Mouse (Mus musculus) G1E (cell line): Measurements from ENCODE around the gene 9930022D16Rik. TPM values are rescaled to one million over a fixed set of nuclear protein-coding genes. Genes with fewer than 3 reads are reported as not detected.

Source experiments
- ATAC-seq: 2 replicates; pipeline ENCODE4 v1.8.0; 2016; ENCODE audit warnings: mild to moderate bottlenecking; ENCODE audit not compliant: insufficient number of reproducible peaks, poor library complexity, low FRiP score, severe bottlenecking; ENCODE audit errors: extremely low read depth
- DNase-seq: peaks from one replicate; pipeline ENCODE4 v3.0.0; 2012; ENCODE audit warnings: low spot score
- H3K27me3 ChIP-seq: 2 replicates; pipeline ENCODE4 v1.6.1; 2012; ENCODE audit warnings: mild to moderate bottlenecking, low read length, inconsistent platforms; ENCODE audit not compliant: insufficient read depth
- H3K36me3 ChIP-seq: replicated peaks from 2 replicates; pipeline ENCODE3; 2012; ENCODE audit warnings: mild to moderate bottlenecking, inconsistent platforms
- H3K4me1 ChIP-seq: 2 replicates; pipeline ENCODE4 v1.6.1; 2012; ENCODE audit warnings: low read depth, low read length, inconsistent platforms, mixed read lengths; ENCODE audit not compliant: insufficient read depth
- H3K4me3 ChIP-seq: 2 replicates; pipeline ENCODE4 v1.5.1; 2012; ENCODE audit warnings: low read depth, mild to moderate bottlenecking, inconsistent platforms, low read length, moderate library complexity, mixed read lengths
- H3K9me3 ChIP-seq: replicated peaks from 2 replicates; pipeline ENCODE4 v1.6.1; 2012; ENCODE audit warnings: inconsistent platforms
- CTCF ChIP-seq: IDR thresholded peaks from 2 replicates; pipeline ENCODE4 v1.5.1; 2012; ENCODE audit warnings: low read depth, low read length, inconsistent platforms, mixed read lengths
- GATA1 ChIP-seq: IDR thresholded peaks from 2 replicates; pipeline ENCODE4 v1.6.1; 2012; ENCODE audit warnings: borderline replicate concordance, low read length, inconsistent platforms, mixed read lengths
- GATA2 ChIP-seq: IDR thresholded peaks from 2 replicates; pipeline ENCODE4 v1.6.1; 2012; ENCODE audit warnings: low read depth, low read length, inconsistent platforms, borderline replicate concordance
- POLR2AphosphoS5 ChIP-seq: IDR thresholded peaks from 2 replicates; pipeline ENCODE4 v1.6.1; 2012; ENCODE audit warnings: low read depth, low read length, inconsistent platforms; ENCODE audit not compliant: insufficient replicate concordance
- TAL1 ChIP-seq: conservative IDR thresholded peaks from 2 replicates; pipeline ENCODE4 v1.6.1; 2012; ENCODE audit warnings: low read depth, low read length, inconsistent platforms, mixed read lengths
- polyA plus RNA-seq: library from polyadenylated mRNA; stranded (reverse); fragments of >175 nt; gene quantifications from 2 replicates; pipeline ENCODE4 v1.2.3, GENCODE M21; 2012
- total RNA-seq, 2 experiments: library from RNA; stranded (forward) in 1 of 2; stranded (reverse) in 1 of 2; fragments of 200-1000 nt in 1 of 2; fragments of >200 nt in 1 of 2; fragmentation: Nextera tagmentation in 1 of 2; gene quantifications; 2 replicates each; pipeline ENCODE4 v1.2.3; 2014 to 2017

The 9930022D16Rik gene
- total and polyA plus RNA-seq, 3 experiments: 0.44 TPM; not detected in 2

DNA sequence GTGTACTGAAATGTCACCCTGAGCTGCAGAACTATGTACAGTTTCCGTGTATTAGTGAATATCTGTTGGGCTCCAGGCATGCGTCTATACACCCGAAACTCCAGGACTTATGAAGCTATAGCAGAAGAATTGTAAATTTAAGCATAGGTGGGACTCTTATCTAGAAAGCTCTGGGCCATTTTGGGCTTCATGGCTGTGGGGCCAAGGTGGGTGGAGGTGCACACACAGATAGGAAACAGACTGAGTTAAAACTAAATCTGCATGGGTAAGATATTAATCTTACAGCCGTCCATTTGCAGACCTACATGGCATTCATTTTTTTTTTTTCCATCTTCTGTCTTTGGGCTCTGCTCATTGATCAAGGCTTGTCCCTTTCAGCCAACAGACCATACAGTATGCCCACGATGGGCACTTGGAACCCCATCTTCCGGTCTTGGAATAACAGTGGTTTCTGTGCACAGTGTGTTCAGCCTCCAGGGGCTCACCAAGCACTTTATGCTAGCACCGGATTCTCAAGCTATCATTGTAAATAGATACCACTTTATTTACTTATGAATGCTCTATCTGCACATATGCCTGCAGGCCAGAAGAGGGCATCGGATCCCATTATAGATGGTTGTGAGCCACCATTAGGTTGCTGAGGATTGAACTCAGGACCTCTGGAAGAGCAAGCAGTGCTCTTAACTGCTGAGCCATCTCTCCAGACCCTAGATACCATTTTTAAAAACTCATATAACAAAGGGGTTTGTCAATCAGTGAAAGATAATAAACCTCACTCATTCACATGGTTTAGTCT is 29.9 kb downstream of the 9930022D16Rik start:
- Histone ChIP-seq H3K4me3 (no peak overlapping the region; the same call in 1 of the 2 replicates), H3K36me3 (peaks cover 26% of the 10 kb centered on the region), H3K27me3 (no peaks in the 10 kb centered on the region), H3K9me3 (no peaks in the 10 kb centered on the region), H3K4me1 (peaks cover 78% of the 10 kb centered on the region)
- TF ChIP-seq GATA1: no peak
- TF ChIP-seq CTCF: no peak
- TF ChIP-seq POLR2AphosphoS5: no peak
- TF ChIP-seq TAL1: peak; percentile 73
- no peak for TF ChIP-seq GATA2
- ATAC-seq: peak; percentile 11; the same call in 1 of the 2 replicates
- DNase-seq: no peak

- H3K4me1 ChIP-seq: peaks cover 72% of the 10 kb centered on the region
Measured at GRCm38 (mm10) chr11:109444600-109444999, 30.9 kb downstream of the 9930022D16Rik start.

DNA sequence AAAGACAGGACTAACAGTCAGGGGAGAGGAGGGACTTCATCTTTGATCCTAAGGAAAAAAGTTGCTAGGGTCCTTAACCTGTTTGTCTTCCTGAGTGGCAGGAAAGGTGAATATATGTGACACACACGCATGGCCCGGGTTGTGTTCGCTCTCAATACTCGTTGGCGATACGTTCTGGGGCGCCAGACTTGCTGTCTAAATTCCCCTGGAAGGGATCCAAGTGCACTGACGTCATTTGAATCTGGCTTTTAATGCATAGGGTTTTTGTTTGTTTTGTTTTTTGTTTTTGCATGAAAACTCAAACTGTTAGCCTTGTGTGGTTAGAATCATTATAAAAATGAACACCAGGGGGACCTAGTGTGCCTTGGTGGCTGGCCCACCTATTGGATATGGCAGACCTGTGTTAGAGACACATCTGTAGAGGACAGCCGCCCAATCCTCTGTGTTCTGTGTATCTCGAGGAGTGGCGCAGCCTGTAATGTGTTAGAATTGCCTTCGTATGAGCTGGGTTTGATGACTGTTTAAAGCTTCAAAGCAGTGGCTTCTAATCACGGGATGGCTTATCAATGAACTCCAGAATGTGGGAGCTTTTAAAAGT is 31.8 kb downstream of the 9930022D16Rik start:
- ATAC-seq (peak; percentile 70), DNase-seq (peak; percentile 60)
- peaks cover 64% of the 10 kb centered on the region for H3K4me1 ChIP-seq
- TF ChIP-seq CTCF (peak; percentile 10; the same call in 1 of the 2 replicates), GATA1 (no peak), POLR2AphosphoS5 (no peak), GATA2 (no peak), TAL1 (no peak)
- no peak overlapping the region for H3K4me3 ChIP-seq
- no peaks in the 10 kb centered on the region for H3K9me3 ChIP-seq
- H3K36me3 ChIP-seq: peaks cover 43% of the 10 kb centered on the region
- H3K27me3 ChIP-seq: no peaks in the 10 kb centered on the region

More at GRCm38 (mm10) chr11:109444600-109444999, 30.9 kb downstream of the 9930022D16Rik start:
- no peaks in the 10 kb centered on the region for H3K27me3 ChIP-seq
- ATAC-seq: no peak
- DNase-seq: peak; percentile 31
- TF ChIP-seq CTCF (0 out of 2 replicates have a peak, but pooled peaks have one; percentile 23), GATA1 (no peak)
- no peaks in the 10 kb centered on the region for H3K9me3 ChIP-seq
- H3K36me3 ChIP-seq: peaks cover 35% of the 10 kb centered on the region
- H3K4me3 ChIP-seq: no peak overlapping the region

DNA sequence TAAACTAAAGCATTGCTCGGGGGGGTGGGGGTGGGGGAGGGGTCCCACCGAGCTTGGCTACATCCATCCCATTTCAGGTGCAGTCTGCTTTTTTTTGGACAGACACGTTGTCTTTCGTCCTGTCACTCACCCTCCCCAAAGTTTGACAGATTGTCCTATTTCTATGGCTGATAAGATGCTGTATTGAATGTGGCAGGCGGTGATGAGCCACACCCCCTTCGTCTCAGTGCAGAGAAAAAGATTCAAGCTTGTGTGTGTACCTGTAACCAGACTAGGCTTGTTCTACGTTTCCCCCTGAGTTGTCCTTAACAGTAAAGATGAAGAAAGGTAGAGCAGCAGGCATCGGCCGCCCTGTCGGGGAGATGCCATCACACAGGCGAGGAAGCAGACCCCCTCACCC is 37.5 kb downstream of the 9930022D16Rik start:
- peaks cover 37% of the 10 kb centered on the region for H3K4me1 ChIP-seq
- no peak; the same call in 1 of the 2 replicates for ATAC-seq
- DNase-seq: no peak
- H3K36me3 ChIP-seq: peaks cover 91% of the 10 kb centered on the region
- no peaks in the 10 kb centered on the region for H3K9me3 ChIP-seq
- no peak overlapping the region for H3K4me3 ChIP-seq
- H3K27me3 ChIP-seq: no peaks in the 10 kb centered on the region
- TF ChIP-seq GATA2 (no peak), POLR2AphosphoS5 (no peak), GATA1 (no peak), CTCF (no peak), TAL1 (no peak)

GRCm38 (mm10) chr11:109456261-109456660 is 42.5 kb downstream of the 9930022D16Rik start:
- Histone ChIP-seq H3K9me3 (no peaks in the 10 kb centered on the region), H3K4me3 (no peak overlapping the region), H3K4me1 (peaks cover 28% of the 10 kb centered on the region), H3K36me3 (peaks cover 96% of the 10 kb centered on the region), H3K27me3 (no peaks in the 10 kb centered on the region)
- ATAC-seq (no peak), DNase-seq (no peak)
- no peak for TF ChIP-seq GATA1
- no peak for TF ChIP-seq TAL1
- no peak for TF ChIP-seq GATA2
- TF ChIP-seq CTCF: no peak
- no peak for TF ChIP-seq POLR2AphosphoS5

DNA sequence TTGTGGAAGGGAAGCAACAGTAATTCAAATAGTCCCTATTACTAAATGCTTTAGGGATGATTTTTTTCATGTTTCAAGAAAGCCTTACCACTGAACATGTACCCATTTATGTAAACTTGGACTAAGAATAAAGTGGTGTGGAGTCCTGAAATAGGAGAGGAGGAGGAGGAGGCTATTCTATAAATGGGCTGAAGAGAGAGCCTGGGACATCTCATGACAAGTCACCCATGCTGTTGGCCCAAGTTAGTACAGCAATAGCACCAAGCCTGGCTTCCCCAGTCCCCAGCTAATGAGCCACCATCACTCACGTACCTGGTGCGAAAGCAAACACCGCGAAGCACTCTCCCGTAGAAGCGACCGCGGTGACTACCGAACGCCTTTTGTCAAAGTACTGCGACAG is 44.4 kb downstream of the 9930022D16Rik start:
- ATAC-seq: no peak
- no peaks in the 10 kb centered on the region for H3K27me3 ChIP-seq
- H3K4me3 ChIP-seq: no peak overlapping the region
- H3K4me1 ChIP-seq: peaks cover 33% of the 10 kb centered on the region
- no peak for DNase-seq
- no peaks in the 10 kb centered on the region for H3K9me3 ChIP-seq
- peaks cover 98% of the 10 kb centered on the region for H3K36me3 ChIP-seq
- no peak for TF ChIP-seq TAL1
- TF ChIP-seq GATA2: no peak
- TF ChIP-seq CTCF: no peak
- TF ChIP-seq GATA1: no peak
- no peak for TF ChIP-seq POLR2AphosphoS5
